Mouse (Mus musculus): ENCODE measurements around the gene Pde4b. TPM values are rescaled to one million over a fixed set of nuclear protein-coding genes. Genes with fewer than 3 reads are reported as not detected.

Pde4b gene
- total and polyA plus RNA-seq, 3 experiments, result 0.27 TPM; not detected in 2

- Histone ChIP-seq H3K9me3 (replicated peaks) (peaks cover 23% of the 10 kb centered on the region), H3K4me3 (ENCODE audit: low read depth, low read length) (no peak overlapping the region), H3K36me3 (replicated peaks) (no peaks in the 10 kb centered on the region), H3K4me1 (ENCODE audit: insufficient read depth, low read depth, low read length) (no peaks in the 10 kb centered on the region), H3K27me3 (ENCODE audit: insufficient read depth, low read length) (no peaks in the 10 kb centered on the region)
- ATAC-seq (ENCODE audit: extremely low read depth, insufficient number of reproducible peaks, low FRiP score, poor library complexity, severe bottlenecking) (no peak), DNase-seq (ENCODE audit: low spot score) (no peak)
- TF ChIP-seq TAL1 (conservative IDR thresholded peaks at IDR 0.05; ENCODE audit: low read depth, low read length), result no peak
- TF ChIP-seq GATA2 (IDR thresholded peaks at IDR 0.05; ENCODE audit: borderline replicate concordance, low read depth, low read length), result no peak
- no peak for TF ChIP-seq CTCF (IDR thresholded peaks at IDR 0.05; ENCODE audit: low read depth, low read length)
- no peak for TF ChIP-seq POLR2AphosphoS5 (IDR thresholded peaks at IDR 0.05; ENCODE audit: insufficient replicate concordance, low read depth, low read length)
- TF ChIP-seq GATA1 (IDR thresholded peaks at IDR 0.05; ENCODE audit: borderline replicate concordance, low read length), result no peak
Measured at GRCm38 (mm10) chr4:102226700-102227099, 139.4 kb downstream of the Pde4b start.

- no peaks in the 10 kb centered on the region for H3K27me3 ChIP-seq (ENCODE audit: insufficient read depth, low read length)
- no peaks in the 10 kb centered on the region for H3K4me1 ChIP-seq (ENCODE audit: insufficient read depth, low read depth, low read length)
- TF ChIP-seq GATA1 (IDR thresholded peaks at IDR 0.05; ENCODE audit: borderline replicate concordance, low read length) (no peak), CTCF (IDR thresholded peaks at IDR 0.05; ENCODE audit: low read depth, low read length) (no peak), GATA2 (IDR thresholded peaks at IDR 0.05; ENCODE audit: borderline replicate concordance, low read depth, low read length) (no peak), TAL1 (conservative IDR thresholded peaks at IDR 0.05; ENCODE audit: low read depth, low read length) (no peak), POLR2AphosphoS5 (IDR thresholded peaks at IDR 0.05; ENCODE audit: insufficient replicate concordance, low read depth, low read length) (no peak)
- no peaks in the 10 kb centered on the region for H3K36me3 ChIP-seq (replicated peaks)
- no peak for DNase-seq (ENCODE audit: low spot score)
- H3K4me3 ChIP-seq (ENCODE audit: low read depth, low read length), result no peak overlapping the region
- no peak for ATAC-seq (ENCODE audit: extremely low read depth, insufficient number of reproducible peaks, low FRiP score, poor library complexity, severe bottlenecking)
- H3K9me3 ChIP-seq (replicated peaks), result peaks cover 23% of the 10 kb centered on the region
Measured at GRCm38 (mm10) chr4:102228953-102229586, 141.7 kb downstream of the Pde4b start.

- H3K4me3 ChIP-seq (ENCODE audit: low read depth, low read length), result no peak overlapping the region
- ATAC-seq (ENCODE audit: extremely low read depth, insufficient number of reproducible peaks, low FRiP score, poor library complexity, severe bottlenecking), result no peak
- DNase-seq (ENCODE audit: low spot score), result no peak
- no peaks in the 10 kb centered on the region for H3K36me3 ChIP-seq (replicated peaks)
- H3K9me3 ChIP-seq (replicated peaks), result peaks cover 23% of the 10 kb centered on the region
- TF ChIP-seq CTCF (IDR thresholded peaks at IDR 0.05; ENCODE audit: low read depth, low read length) (no peak), GATA1 (IDR thresholded peaks at IDR 0.05; ENCODE audit: borderline replicate concordance, low read length) (no peak), POLR2AphosphoS5 (IDR thresholded peaks at IDR 0.05; ENCODE audit: insufficient replicate concordance, low read depth, low read length) (no peak), GATA2 (IDR thresholded peaks at IDR 0.05; ENCODE audit: borderline replicate concordance, low read depth, low read length) (no peak), TAL1 (conservative IDR thresholded peaks at IDR 0.05; ENCODE audit: low read depth, low read length) (no peak)
- no peaks in the 10 kb centered on the region for H3K4me1 ChIP-seq (ENCODE audit: insufficient read depth, low read depth, low read length)
- H3K27me3 ChIP-seq (ENCODE audit: insufficient read depth, low read length), result no peaks in the 10 kb centered on the region
Measured at GRCm38 (mm10) chr4:102230898-102231297, 143.6 kb downstream of the Pde4b start.

- TF ChIP-seq TAL1 (conservative IDR thresholded peaks at IDR 0.05; ENCODE audit: low read depth, low read length) (no peak), GATA1 (IDR thresholded peaks at IDR 0.05; ENCODE audit: borderline replicate concordance, low read length) (no peak), GATA2 (IDR thresholded peaks at IDR 0.05; ENCODE audit: borderline replicate concordance, low read depth, low read length) (no peak)
- Histone ChIP-seq H3K9me3 (replicated peaks) (peaks cover 12% of the 10 kb centered on the region), H3K4me1 (ENCODE audit: insufficient read depth, low read depth, low read length) (no peaks in the 10 kb centered on the region), H3K4me3 (ENCODE audit: low read depth, low read length) (no peak overlapping the region), H3K36me3 (replicated peaks) (no peaks in the 10 kb centered on the region), H3K27me3 (ENCODE audit: insufficient read depth, low read length) (no peaks in the 10 kb centered on the region)
- DNase-seq (ENCODE audit: low spot score), result no peak
- no peak for ATAC-seq (ENCODE audit: extremely low read depth, insufficient number of reproducible peaks, low FRiP score, poor library complexity, severe bottlenecking)
Measured at GRCm38 (mm10) chr4:102233633-102234032, 146.3 kb downstream of the Pde4b start.

- TF ChIP-seq GATA2 (IDR thresholded peaks at IDR 0.05; ENCODE audit: borderline replicate concordance, low read depth, low read length), result no peak
- no peak for TF ChIP-seq CTCF (IDR thresholded peaks at IDR 0.05; ENCODE audit: low read depth, low read length)
- no peak for TF ChIP-seq POLR2AphosphoS5 (IDR thresholded peaks at IDR 0.05; ENCODE audit: insufficient replicate concordance, low read depth, low read length)
- TF ChIP-seq GATA1 (IDR thresholded peaks at IDR 0.05; ENCODE audit: borderline replicate concordance, low read length), result no peak
- no peak for TF ChIP-seq TAL1 (conservative IDR thresholded peaks at IDR 0.05; ENCODE audit: low read depth, low read length)
- no peaks in the 10 kb centered on the region for H3K4me1 ChIP-seq (ENCODE audit: insufficient read depth, low read depth, low read length)
- H3K4me3 ChIP-seq (ENCODE audit: low read depth, low read length), result no peak overlapping the region
- ATAC-seq (ENCODE audit: extremely low read depth, insufficient number of reproducible peaks, low FRiP score, poor library complexity, severe bottlenecking) (no peak), DNase-seq (ENCODE audit: low spot score) (no peak)
- H3K27me3 ChIP-seq (ENCODE audit: insufficient read depth, low read length), result no peaks in the 10 kb centered on the region
- H3K36me3 ChIP-seq (replicated peaks), result no peaks in the 10 kb centered on the region
- peaks cover 8% of the 10 kb centered on the region for H3K9me3 ChIP-seq (replicated peaks)
Measured at GRCm38 (mm10) chr4:102235151-102235550, 147.8 kb downstream of the Pde4b start.

GRCm38 (mm10) chr4:102239102-102239501 is 151.8 kb downstream of the Pde4b start:
- no peak for TF ChIP-seq TAL1 (conservative IDR thresholded peaks at IDR 0.05; ENCODE audit: low read depth, low read length)
- TF ChIP-seq GATA2 (IDR thresholded peaks at IDR 0.05; ENCODE audit: borderline replicate concordance, low read depth, low read length), result no peak
- no peak for TF ChIP-seq POLR2AphosphoS5 (IDR thresholded peaks at IDR 0.05; ENCODE audit: insufficient replicate concordance, low read depth, low read length)
- no peak for TF ChIP-seq GATA1 (IDR thresholded peaks at IDR 0.05; ENCODE audit: borderline replicate concordance, low read length)
- TF ChIP-seq CTCF (IDR thresholded peaks at IDR 0.05; ENCODE audit: low read depth, low read length), result no peak
- no peak for ATAC-seq (ENCODE audit: extremely low read depth, insufficient number of reproducible peaks, low FRiP score, poor library complexity, severe bottlenecking)

More at GRCm38 (mm10) chr4:102239102-102239501, 151.8 kb downstream of the Pde4b start:
- Histone ChIP-seq H3K36me3 (replicated peaks) (no peaks in the 10 kb centered on the region), H3K4me1 (ENCODE audit: insufficient read depth, low read depth, low read length) (no peaks in the 10 kb centered on the region), H3K27me3 (ENCODE audit: insufficient read depth, low read length) (no peaks in the 10 kb centered on the region), H3K9me3 (replicated peaks) (peaks cover 12% of the 10 kb centered on the region), H3K4me3 (ENCODE audit: low read depth, low read length) (no peak overlapping the region)
- no peak for DNase-seq (ENCODE audit: low spot score)
